In the genomic region with DNA sequence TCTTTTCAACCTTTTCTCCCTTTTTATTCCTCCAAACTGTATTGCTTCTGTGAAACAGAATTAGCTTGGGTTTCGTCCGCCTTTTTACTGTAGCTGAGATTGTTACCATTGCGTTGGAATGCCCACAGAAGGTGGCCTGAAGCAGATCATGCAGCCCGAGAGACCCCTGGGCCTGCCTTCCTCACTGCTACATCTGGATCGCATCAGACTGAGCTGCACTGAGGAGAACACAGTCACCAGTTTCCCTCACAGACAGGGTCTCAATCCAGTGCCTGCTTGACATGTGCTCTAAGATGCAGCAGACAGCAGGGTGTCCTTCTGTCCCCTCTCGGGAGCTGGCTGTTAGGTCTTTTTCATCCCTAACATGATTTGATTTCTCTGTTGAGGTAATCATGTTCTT, we compare ENCODE assay signal across 27 mouse cellular contexts. TPM values are rescaled to one million over a fixed set of nuclear protein-coding genes. Genes with fewer than 3 reads are reported as not detected.
DNase-seq lines count a peak whose midpoint lies in the region; ATAC-seq and TF ChIP-seq lines count a peak whose summit lies in the region.
"Had no signal": no experiment of that assay in that cellular context is flagged by ENCODE, and none has a peak within 500 bp of the region (broad histone marks: within the 10 kb centered on the region; RNA-seq: fewer than 3 reads in every experiment).

No protein-coding gene starts in this region.

- ATAC-seq in hindbrain, embryonic 16.5 days: no peak
- no peak for ATAC-seq in kidney, embryonic 14.5 days (ENCODE audit: low FRiP score, low TSS enrichment)
- ATAC-seq: activated CD4-positive, CD25-positive, alpha-beta regulatory T cell, adult 4 months; forebrain, embryonic 14.5 days had no signal

- no peaks in the 10 kb centered on the region for H3K27me3 ChIP-seq in hindbrain, embryonic 10.5 days (ENCODE audit: insufficient read depth, poor library complexity, severe bottlenecking)
- no peaks in the 10 kb centered on the region for H3K27me3 ChIP-seq in hindbrain, embryonic 16.5 days (replicated peaks; ENCODE audit: control insufficient read depth, insufficient read depth, low read length)
- H3K27me3 ChIP-seq in heart, adult 2 months (ENCODE audit: control insufficient read depth, insufficient read depth, low read length): no peaks in the 10 kb centered on the region
- no peaks in the 10 kb centered on the region for H3K27me3 ChIP-seq in kidney, embryonic 14.5 days (ENCODE audit: control insufficient read depth, insufficient read depth, low read length)
- H3K27me3 ChIP-seq: embryonic facial prominence, embryonic 15.5 days; liver, embryonic 15.5 days; lung, embryonic 15.5 days had no signal

- no peak overlapping the region for H3K9ac ChIP-seq in hindbrain, embryonic 16.5 days (ENCODE audit: low read depth, low read length)
- H3K9ac ChIP-seq in heart, adult 2 months (ENCODE audit: low read depth, low read length): no peak overlapping the region
- no peak overlapping the region for H3K9ac ChIP-seq in kidney, embryonic 14.5 days (ENCODE audit: low read depth, low read length)
- H3K9ac ChIP-seq: embryonic facial prominence, embryonic 15.5 days; liver, embryonic 15.5 days; lung, embryonic 15.5 days had no signal

- no peaks in the 10 kb centered on the region for H3K9me3 ChIP-seq in hindbrain, embryonic 10.5 days
- no peaks in the 10 kb centered on the region for H3K9me3 ChIP-seq in hindbrain, embryonic 16.5 days (ENCODE audit: control insufficient read depth, low read length)
- H3K9me3 ChIP-seq in kidney, embryonic 14.5 days (ENCODE audit: control insufficient read depth, low read length): no peaks in the 10 kb centered on the region
- H3K9me3 ChIP-seq: embryonic facial prominence, embryonic 15.5 days; liver, embryonic 15.5 days; lung, embryonic 15.5 days had no signal

- peak; percentile 18 for DNase-seq in hindbrain, embryonic 10.5 days (ENCODE audit: low spot score)
- peak; percentile 47 for DNase-seq in embryo, embryonic 11 days
- peak; percentile 58 for DNase-seq in forelimb bud, embryonic 11.5 days (ENCODE audit: low read depth, low spot score)
- peak; percentile 38 for DNase-seq in mesoderm, embryonic 11.5 days (ENCODE audit: low read depth, low spot score)
- DNase-seq in heart, adult 2 months: no peak
- DNase-seq: adrenal gland, postnatal 10 days; cerebellum, adult 8-10 months; cerebellum, postnatal 36 days; gastrocnemius, postnatal 10 days; kidney, adult 2 months; kidney, postnatal 10 days; layer of hippocampus, postnatal 36 days; liver; lung, postnatal 4 days; right cerebral cortex, postnatal 25 days; spleen, adult 18-20 months had no signal

- H3K4me2 ChIP-seq in hindbrain, embryonic 16.5 days (ENCODE audit: low read length): no peak overlapping the region
- H3K4me2 ChIP-seq in kidney, embryonic 14.5 days (replicated peaks; ENCODE audit: low read depth, low read length): no peak overlapping the region
- H3K4me2 ChIP-seq: embryonic facial prominence, embryonic 15.5 days; heart, embryonic 11.5 days; liver, embryonic 15.5 days; lung, embryonic 15.5 days; midbrain, embryonic 11.5 days had no signal

- no peak for TF ChIP-seq CTCF in heart, adult 2 months (IDR thresholded peaks at IDR 0.05)

- no peak overlapping the region for H3K4me3 ChIP-seq in hindbrain, embryonic 10.5 days
- H3K4me3 ChIP-seq in hindbrain, embryonic 16.5 days (ENCODE audit: low read length): no peak overlapping the region
- H3K4me3 ChIP-seq in heart, adult 2 months: no peak overlapping the region
- H3K4me3 ChIP-seq in kidney, embryonic 14.5 days (ENCODE audit: low read length): no peak overlapping the region
- H3K4me3 ChIP-seq: embryonic facial prominence, embryonic 15.5 days; liver, embryonic 15.5 days; lung, embryonic 15.5 days had no signal

- no peak for TF ChIP-seq POLR2A in heart, adult 2 months (IDR thresholded peaks at IDR 0.05; ENCODE audit: insufficient read depth, low read depth, low read length)

- intact Hi-C loops in heart, adult 2 months (cut with DNase I): no loop called here

- 65% methylated on average over 6 of the region's 6 CpGs for WGBS in hindbrain, embryonic 10.5 days
- 77% methylated on average over 6 of the region's 6 CpGs for WGBS in hindbrain, embryonic 16.5 days
- WGBS in heart, adult 2 months: 91% methylated on average over 6 of the region's 6 CpGs
- 85% methylated on average over 6 of the region's 6 CpGs for WGBS in kidney, embryonic 14.5 days

- H3K36me3 ChIP-seq in hindbrain, embryonic 10.5 days: peaks cover 34% of the 10 kb centered on the region
- H3K36me3 ChIP-seq in hindbrain, embryonic 16.5 days (ENCODE audit: control insufficient read depth, insufficient read depth, low read length): no peaks in the 10 kb centered on the region
- H3K36me3 ChIP-seq in heart, adult 2 months (ENCODE audit: control insufficient read depth, insufficient read depth, low read length): no peaks in the 10 kb centered on the region
- peaks cover 17% of the 10 kb centered on the region; the same call in 1 of the 2 replicates for H3K36me3 ChIP-seq in kidney, embryonic 14.5 days (ENCODE audit: control insufficient read depth, insufficient read depth, low read length)

- H3K4me1 ChIP-seq in hindbrain, embryonic 10.5 days (replicated peaks): peaks cover 17% of the 10 kb centered on the region
- H3K4me1 ChIP-seq in hindbrain, embryonic 16.5 days (ENCODE audit: control insufficient read depth, insufficient read depth, low read depth, low read length): peaks cover 6% of the 10 kb centered on the region
- H3K4me1 ChIP-seq in heart, adult 2 months (ENCODE audit: control insufficient read depth, insufficient read depth, low read length): no peaks in the 10 kb centered on the region
- no peaks in the 10 kb centered on the region for H3K4me1 ChIP-seq in kidney, embryonic 14.5 days (ENCODE audit: control insufficient read depth, insufficient read depth, low read length)
- H3K4me1 ChIP-seq: liver, embryonic 15.5 days had no signal

- no peak overlapping the region for H3K27ac ChIP-seq in hindbrain, embryonic 10.5 days
- H3K27ac ChIP-seq in hindbrain, embryonic 16.5 days (ENCODE audit: low read depth, low read length): no peak overlapping the region
- H3K27ac ChIP-seq in heart, adult 2 months: no peak overlapping the region
- H3K27ac ChIP-seq in kidney, embryonic 14.5 days (ENCODE audit: low read depth, low read length): no peak overlapping the region
- H3K27ac ChIP-seq: liver, embryonic 15.5 days; lung, embryonic 15.5 days had no signal

- TF ChIP-seq EP300 in heart, adult 2 months (IDR thresholded peaks at IDR 0.05; ENCODE audit: insufficient read depth, low read depth, low read length): no peak

- H3K79me2 ChIP-seq in heart, adult 2 months (replicated peaks; ENCODE audit: control insufficient read depth, insufficient read depth, low read length): no peaks in the 10 kb centered on the region

RNA-seq across cellular contexts. Expression of a gene that starts 46.7 kb away (rescaled TPM):
- 0.80 and 1.9 TPM in 2 replicates for polyA plus RNA-seq in hindbrain, embryonic 10.5 days (2016; fragmentation: Nextera tagmentation; extraction: Ambion mirVana)
- polyA plus RNA-seq in hindbrain, embryonic 16.5 days (2015; fragmentation: Nextera tagmentation; extraction: Ambion mirVana): 7.0 and 7.2 TPM in 2 replicates
- total RNA-seq in heart, adult 2 months (2021): 10 to 100 TPM; 52.9 to 56.2 TPM
- 47.1 and 67.3 TPM in 2 replicates for polyA plus RNA-seq in heart, adult 2 months (2012; rRNA removed)
- polyA plus RNA-seq in kidney, embryonic 14.5 days (2014; fragmentation: Nextera tagmentation; extraction: Ambion mirVana): 0.34 and 0.42 TPM in 2 replicates
- total RNA-seq: granulocyte monocyte progenitor cell, adult 5-6 weeks; hematopoietic stem cell, adult 5-6 weeks had no signal

Comparison
In these comparisons a context has a peak if more than half of its experiments do, and no peak if none do; other contexts are left out.
1. DNase-seq: peak in hindbrain, embryonic 10.5 days (single experiment), embryo, embryonic 11 days (single experiment), forelimb bud, embryonic 11.5 days (single experiment) and mesoderm, embryonic 11.5 days (single experiment); none in heart, adult 2 months (0 of 2).